Mouse (Mus musculus): Measurements from ENCODE around the gene Krt36.

- TF ChIP-seq POLR2A (IDR thresholded peaks at IDR 0.05; ENCODE audit: low read depth, low read length): no peak
- no peak for TF ChIP-seq CTCF (conservative IDR thresholded peaks at IDR 0.05; ENCODE audit: insufficient read depth, insufficient read length, low read depth, low read length)
Measured at GRCm38 (mm10) chr11:100145858-100146560, 40.6 kb upstream of the Krt36 start.
